Mouse (Mus musculus) fat pad, adult 2 months (tissue): ENCODE results near the gene Kdm5c.
"Not testable (repeated sequence)": the region's sequence is repeated elsewhere in the genome, so short reads cannot be mapped to it uniquely, and the experiment has no call there.

Experiments
- DNase-seq: peaks from one replicate; pipeline ENCODE4 v3.0.0-alpha.2; 2011; ENCODE audit warnings: low read depth, low spot score; ENCODE audit errors: extremely low read depth

Gene Kdm5c

GRCm38 (mm10) chrX:152284746-152285145, 51.9 kb downstream of the Kdm5c start:
- DNase-seq = no peak

DNA sequence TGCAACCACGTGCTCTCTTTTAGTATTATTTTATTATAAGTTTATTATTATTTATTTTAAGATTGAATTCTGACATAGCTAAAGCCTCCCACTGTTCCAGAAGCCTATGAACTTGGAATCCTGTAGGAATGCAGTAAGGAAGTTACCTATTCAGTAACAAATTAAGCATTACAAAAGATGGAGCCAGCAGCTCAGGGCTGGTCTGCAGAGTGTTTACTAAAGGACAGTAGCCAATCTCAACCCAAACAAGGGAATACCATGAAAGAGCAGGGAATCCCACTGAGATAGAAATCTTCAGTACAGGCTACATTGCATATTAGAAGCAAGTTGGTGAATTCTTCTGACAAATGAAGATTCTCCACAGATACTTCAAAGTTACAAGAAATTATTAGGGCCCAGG, 54.2 kb downstream of the Kdm5c start:
- not testable (repeated sequence) for DNase-seq

- no peak for DNase-seq
Measured at GRCm38 (mm10) chrX:152306224-152306623, 73.4 kb downstream of the Kdm5c start.

GRCm38 (mm10) chrX:152307371-152307770, 74.6 kb downstream of the Kdm5c start:
- no peak for DNase-seq

DNA sequence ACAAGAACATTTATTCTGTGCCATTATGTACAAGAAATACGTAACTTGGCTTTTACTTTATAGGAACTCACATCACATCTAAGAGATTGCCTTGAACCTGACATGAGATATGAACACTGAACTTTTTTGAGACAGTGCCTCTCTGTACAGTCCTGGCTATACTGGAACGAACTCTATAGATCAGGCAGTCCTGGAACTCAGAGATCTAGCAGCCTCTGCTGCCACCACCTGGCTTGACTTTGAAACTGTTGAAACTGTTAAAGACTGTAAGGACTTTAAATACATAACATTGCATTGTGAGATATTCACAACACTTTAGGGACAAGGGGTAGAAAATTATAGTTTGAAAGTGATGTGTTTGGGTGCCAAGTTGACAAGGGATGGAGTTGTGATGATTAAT, 75.1 kb downstream of the Kdm5c start:
- DNase-seq = no peak

GRCm38 (mm10) chrX:152320535-152320934, 87.7 kb downstream of the Kdm5c start:
- no peak for DNase-seq

- DNase-seq = no peak
Measured at GRCm38 (mm10) chrX:152322776-152323175, 90.0 kb downstream of the Kdm5c start.

DNA sequence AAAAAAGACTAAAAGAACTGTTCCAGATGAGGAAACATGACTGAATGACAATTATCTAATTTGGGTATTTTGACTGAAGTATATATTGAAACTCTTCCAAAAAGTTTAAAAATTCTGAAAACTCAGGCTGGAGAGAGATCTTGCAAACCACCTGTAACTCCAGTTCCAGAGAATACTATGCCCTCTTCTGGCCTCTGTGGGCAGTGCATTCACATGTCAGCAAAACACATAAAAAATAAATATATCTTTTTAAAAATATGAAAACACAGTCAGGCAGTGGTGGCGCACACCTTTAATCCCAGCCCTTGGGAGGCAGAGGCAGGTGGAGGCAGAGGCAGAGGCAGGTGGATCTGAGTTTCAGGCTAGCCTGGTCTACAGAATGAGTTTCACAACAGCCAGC, 90.8 kb downstream of the Kdm5c start:
- DNase-seq = no peak
